ENCODE assay signal across 20 mouse cellular contexts in genomic region chr1:140489816-140490215, GRCm38 (mm10).
DNase-seq lines count a peak whose midpoint lies in the region; ATAC-seq lines count a peak whose summit lies in the region.
"Had no signal": no experiment of that assay in that cellular context is flagged by ENCODE, and none has a peak within 500 bp of the region (broad histone marks: within the 10 kb centered on the region; RNA-seq: fewer than 3 reads in every experiment).

No protein-coding gene starts in this region.

- 65% methylated on average over 2 of the region's 2 CpGs for whole genome bisulfite sequencing in kidney, embryonic 16.5 days
- 84% methylated on average over 2 of the region's 2 CpGs for WGBS in embryonic facial prominence, embryonic 10.5 days

- H3K9ac ChIP-seq in kidney, embryonic 16.5 days (replicated peaks; ENCODE audit: low read length) = no peak overlapping the region
- H3K9ac ChIP-seq: embryonic facial prominence, embryonic 13.5 days; liver, embryonic 13.5 days; midbrain, embryonic 15.5 days had no signal

- H3K4me3 ChIP-seq in kidney, embryonic 16.5 days (ENCODE audit: low read length) = no peak overlapping the region
- H3K4me3 ChIP-seq in embryonic facial prominence, embryonic 10.5 days = no peak overlapping the region
- H3K4me3 ChIP-seq: embryonic facial prominence, embryonic 13.5 days; liver, embryonic 13.5 days; midbrain, embryonic 15.5 days had no signal

- no peak for ATAC-seq in kidney, embryonic 16.5 days (ENCODE audit: low FRiP score, low TSS enrichment)
- ATAC-seq: hindbrain, embryonic 16.5 days; intestine, postnatal 0 days; lung, postnatal 0 days; midbrain, embryonic 15.5 days had no signal

- DNase-seq in kidney, postnatal 4 days = no peak
- DNase-seq in right cerebral cortex, adult 18-20 months = peak; percentile 77
- no peak for DNase-seq in right cerebral cortex, postnatal 14 days
- peak; percentile 52 to 82 for DNase-seq in left cerebral cortex, postnatal 14 days (ENCODE audit: low spot score in 2 of 2)
- DNase-seq in embryonic facial prominence, embryonic 10.5 days (ENCODE audit: low spot score) = no peak
- DNase-seq in adrenal gland, postnatal 4 days (ENCODE audit: low spot score in 2 of 2) = no peak
- DNase-seq in embryo, embryonic 11 days = no peak
- DNase-seq: cerebellum, postnatal 14 days; heart, adult 18-20 months; heart, postnatal 4 days; kidney, postnatal 10 days; liver, embryonic 13.5 days; retina, postnatal 1 day; thymus, postnatal 4 days had no signal

- H3K27ac ChIP-seq in kidney, embryonic 16.5 days (ENCODE audit: low read length) = peak overlapping the region; percentile 20
- H3K27ac ChIP-seq in embryonic facial prominence, embryonic 10.5 days (replicated peaks) = no peak overlapping the region
- H3K27ac ChIP-seq: embryonic facial prominence, embryonic 13.5 days; liver, embryonic 13.5 days; midbrain, embryonic 15.5 days had no signal

- no peaks in the 10 kb centered on the region for H3K36me3 ChIP-seq in kidney, embryonic 16.5 days (ENCODE audit: insufficient read depth, low read length)
- H3K36me3 ChIP-seq in embryonic facial prominence, embryonic 10.5 days (replicated peaks) = no peaks in the 10 kb centered on the region
- H3K36me3 ChIP-seq: embryonic facial prominence, embryonic 13.5 days; liver, embryonic 13.5 days; midbrain, embryonic 15.5 days had no signal

- no peaks in the 10 kb centered on the region for H3K9me3 ChIP-seq in kidney, embryonic 16.5 days (ENCODE audit: low read length)
- H3K9me3 ChIP-seq in embryonic facial prominence, embryonic 10.5 days = no peaks in the 10 kb centered on the region
- H3K9me3 ChIP-seq: embryonic facial prominence, embryonic 13.5 days; liver, embryonic 13.5 days; midbrain, embryonic 15.5 days had no signal

- H3K4me2 ChIP-seq in kidney, embryonic 16.5 days (replicated peaks; ENCODE audit: low read depth, low read length) = no peak overlapping the region
- H3K4me2 ChIP-seq: embryonic facial prominence, embryonic 13.5 days; liver, embryonic 13.5 days; midbrain, embryonic 15.5 days had no signal

- H3K27me3 ChIP-seq in kidney, embryonic 16.5 days (ENCODE audit: insufficient read depth, low read length) = no peaks in the 10 kb centered on the region
- H3K27me3 ChIP-seq in embryonic facial prominence, embryonic 10.5 days (replicated peaks; ENCODE audit: low read depth, poor library complexity, severe bottlenecking) = no peaks in the 10 kb centered on the region
- H3K27me3 ChIP-seq: embryonic facial prominence, embryonic 13.5 days; liver, embryonic 13.5 days; midbrain, embryonic 15.5 days had no signal

- H3K4me1 ChIP-seq in kidney, embryonic 16.5 days (ENCODE audit: insufficient read depth, low read length) = no peaks in the 10 kb centered on the region
- no peaks in the 10 kb centered on the region for H3K4me1 ChIP-seq in embryonic facial prominence, embryonic 10.5 days
- H3K4me1 ChIP-seq: embryonic facial prominence, embryonic 13.5 days; liver, embryonic 13.5 days; midbrain, embryonic 15.5 days had no signal

- intact Hi-C loops in left cerebral cortex, postnatal 14 days (cut with DNase I) = loop anchor here (10.0 kb wide), 1 partner anchor 145 kb away; no protein-coding TSS in a partner anchor

Comparison
In these comparisons a context has a peak if more than half of its experiments do, and no peak if none do; other contexts are left out.
1. DNase-seq: peak in right cerebral cortex, adult 18-20 months (single experiment) and left cerebral cortex, postnatal 14 days (2 of 2); none in kidney, postnatal 4 days (0 of 2), right cerebral cortex, postnatal 14 days (single experiment), embryonic facial prominence, embryonic 10.5 days (single experiment), adrenal gland, postnatal 4 days (0 of 2) and embryo, embryonic 11 days (single experiment).